Mouse (Mus musculus) MEL (cell line): ENCODE data around the gene Gm49403.
"Not testable (repeated sequence)": the region's sequence is repeated elsewhere in the genome, so short reads cannot be mapped to it uniquely, and the experiment has no call there.

Experiments used
- CTCF ChIP-seq, 3 experiments: IDR thresholded peaks in 2 of 3; conservative IDR thresholded peaks in 1 of 3; 2 replicates each; pipeline ENCODE4 v1.5.1; 2011 to 2012; ENCODE audit warnings: low read length in 3 of 3, low read depth in 2 of 3, mild to moderate bottlenecking in 2 of 3, improper control_type of control experiment in 1 of 3, inconsistent platforms in 1 of 3, mixed read lengths in 1 of 3, moderate library complexity in 1 of 3; ENCODE audit not compliant: control insufficient read depth in 1 of 3, insufficient read depth in 1 of 3, poor library complexity in 1 of 3, severe bottlenecking in 1 of 3
- ELF1 ChIP-seq: IDR thresholded peaks from 2 replicates; pipeline ENCODE4 v1.6.1; 2014; ENCODE audit warnings: low read depth, mild to moderate bottlenecking, inconsistent platforms, low read length, improper control_type of control experiment, moderate library complexity
- GABPA ChIP-seq: IDR thresholded peaks from 2 replicates; pipeline ENCODE4 v1.6.1; 2012; ENCODE audit warnings: low read depth, mild to moderate bottlenecking, inconsistent platforms, low read length, improper control_type of control experiment, moderate library complexity
- GATA1 ChIP-seq: IDR thresholded peaks from 2 replicates; pipeline ENCODE4 v1.6.1; 2011; ENCODE audit warnings: low read depth, low read length, improper control_type of control experiment
- HCFC1 ChIP-seq: IDR thresholded peaks from 2 replicates; pipeline ENCODE4 v1.6.1; 2012; ENCODE audit warnings: low read depth, mild to moderate bottlenecking, inconsistent platforms, low read length, improper control_type of control experiment, moderate library complexity
- KAT2A ChIP-seq: conservative IDR thresholded peaks from 2 replicates; pipeline ENCODE4 v1.6.1; 2012; ENCODE audit warnings: low read depth, low read length, improper control_type of control experiment, inconsistent platforms
- NRF1 ChIP-seq: IDR thresholded peaks from 2 replicates; pipeline ENCODE4 v1.6.1; 2014; ENCODE audit warnings: low read depth, mild to moderate bottlenecking, inconsistent platforms, low read length, improper control_type of control experiment, moderate library complexity; ENCODE audit not compliant: poor library complexity, insufficient read depth, severe bottlenecking
- POLR2A ChIP-seq, 2 experiments: IDR thresholded peaks; 2 replicates each; pipeline ENCODE4 v1.6.1; 2011 to 2012; ENCODE audit warnings: low read length in 2 of 2, mild to moderate bottlenecking in 2 of 2, control low read depth in 1 of 2, improper control_type of control experiment in 1 of 2, low read depth in 1 of 2, moderate library complexity in 1 of 2; ENCODE audit not compliant: control insufficient read depth in 1 of 2, insufficient read depth in 1 of 2, poor library complexity in 1 of 2
- POLR2AphosphoS2 ChIP-seq: IDR thresholded peaks from 2 replicates; pipeline ENCODE4 v1.6.1; 2011; ENCODE audit warnings: low read length, improper control_type of control experiment
- SMC3 ChIP-seq: IDR thresholded peaks from 2 replicates; pipeline ENCODE4 v1.6.1; 2011; ENCODE audit warnings: low read depth, low read length, improper control_type of control experiment
- USF2 ChIP-seq, 2 experiments: IDR thresholded peaks; 2 replicates each; pipeline ENCODE4 v1.6.1; 2011 to 2012; ENCODE audit warnings: improper control_type of control experiment in 2 of 2, low read length in 2 of 2, borderline replicate concordance in 1 of 2, inconsistent platforms in 1 of 2, low read depth in 1 of 2, mild to moderate bottlenecking in 1 of 2; ENCODE audit not compliant: insufficient read depth in 1 of 2
- ZNF384 ChIP-seq: IDR thresholded peaks from 2 replicates; pipeline ENCODE4 v1.6.1; 2012; ENCODE audit warnings: low read depth, mild to moderate bottlenecking, inconsistent platforms, low read length, improper control_type of control experiment

DNA sequence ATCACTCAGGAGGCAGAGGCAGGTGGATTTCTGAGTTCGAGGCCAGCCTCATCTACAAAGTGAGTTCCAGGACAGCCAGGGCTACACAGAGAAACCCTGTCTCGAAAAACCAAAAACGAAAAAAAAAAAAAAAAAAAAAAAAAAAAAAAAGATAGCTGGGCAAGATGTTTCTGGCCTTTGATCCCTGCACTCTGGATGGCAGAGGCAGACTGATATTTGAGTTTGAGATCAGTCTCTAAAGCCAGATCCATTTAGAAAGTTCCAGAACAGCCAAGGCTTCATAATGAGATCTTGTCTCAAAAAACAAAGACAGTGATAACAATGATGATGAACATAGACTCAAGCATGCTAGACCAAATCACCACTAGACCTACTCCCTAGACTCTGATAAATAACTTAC is 13.3 kb upstream of the Gm49403 start:
- not testable (repeated sequence) for TF ChIP-seq CTCF (IDR thresholded peaks at IDR 0.05 in 2 of 3, conservative IDR thresholded peaks at IDR 0.05 in 1 of 3; ENCODE audit: control insufficient read depth in 1 of 3, insufficient read depth in 1 of 3, low read depth in 2 of 3, low read length in 3 of 3, poor library complexity in 1 of 3, severe bottlenecking in 1 of 3); POLR2A (IDR thresholded peaks at IDR 0.05; ENCODE audit: control insufficient read depth in 1 of 2, insufficient read depth in 1 of 2, low read depth in 1 of 2, low read length in 2 of 2, poor library complexity in 1 of 2); USF2 (IDR thresholded peaks at IDR 0.05; ENCODE audit: borderline replicate concordance in 1 of 2, insufficient read depth in 1 of 2, low read depth in 1 of 2, low read length in 2 of 2); GABPA; KAT2A; POLR2AphosphoS2; GATA1; SMC3; HCFC1; ELF1; NRF1
- TF ChIP-seq ZNF384 = peak; percentile 50
